Mouse (Mus musculus): ENCODE measurements around the gene Lmod1. TPM values are rescaled to one million over a fixed set of nuclear protein-coding genes. Genes with fewer than 3 reads are reported as not detected.
"Not testable (repeated sequence)": the region's sequence is repeated elsewhere in the genome, so short reads cannot be mapped to it uniquely, and the experiment has no call there.

The Lmod1 gene
- polyA plus RNA-seq, 1 experiment from 2014 or later = 0.39 TPM

- WGBS = 78% methylated on average over 8 of the region's 8 CpGs
- H3K36me3 ChIP-seq = peaks cover 17% of the 10 kb centered on the region
- no peak for DNase-seq (ENCODE audit: low spot score)
Observed at GRCm38 (mm10) chr1:135367595-135367994, 43.0 kb downstream of the Lmod1 start.

GRCm38 (mm10) chr1:135368245-135368644 lies 43.6 kb downstream of the Lmod1 start:
- Histone ChIP-seq H3K27ac (peak overlapping the region; percentile 78), H3K4me3 (peak overlapping the region; percentile 56)

More at GRCm38 (mm10) chr1:135367595-135367994, 43.0 kb downstream of the Lmod1 start:
- Histone ChIP-seq H3K4me1 (peaks cover 27% of the 10 kb centered on the region), H3K4me3 (no peak overlapping the region), H3K27me3 (ENCODE audit: low read depth, poor library complexity, severe bottlenecking) (peaks cover 6% of the 10 kb centered on the region), H3K9me3 (replicated peaks) (no peaks in the 10 kb centered on the region), H3K27ac (no peak overlapping the region)

GRCm38 (mm10) chr1:135368982-135369381 lies 44.4 kb downstream of the Lmod1 start:
- Histone ChIP-seq H3K4me3 (peak overlapping the region; percentile 56), H3K27me3 (ENCODE audit: low read depth, poor library complexity, severe bottlenecking) (peaks cover 6% of the 10 kb centered on the region), H3K9me3 (replicated peaks) (no peaks in the 10 kb centered on the region), H3K36me3 (peaks cover 21% of the 10 kb centered on the region), H3K4me1 (peaks cover 39% of the 10 kb centered on the region), H3K27ac (peak overlapping the region; percentile 26; the same call in 1 of the 2 replicates)
- WGBS = 6% methylated on average over 14 of the region's 14 CpGs
- DNase-seq (ENCODE audit: low spot score) = peak; percentile 54

More at GRCm38 (mm10) chr1:135368245-135368644, 43.6 kb downstream of the Lmod1 start:
- Histone ChIP-seq H3K36me3 (peaks cover 21% of the 10 kb centered on the region), H3K9me3 (replicated peaks) (no peaks in the 10 kb centered on the region), H3K27me3 (ENCODE audit: low read depth, poor library complexity, severe bottlenecking) (peaks cover 6% of the 10 kb centered on the region), H3K4me1 (peaks cover 34% of the 10 kb centered on the region)
- 1% methylated on average over 20 of the region's 20 CpGs for WGBS
- DNase-seq (ENCODE audit: low spot score) = peak; percentile 88

- peaks cover 43% of the 10 kb centered on the region for H3K4me1 ChIP-seq
- H3K9me3 ChIP-seq (replicated peaks) = no peaks in the 10 kb centered on the region
- peaks cover 21% of the 10 kb centered on the region for H3K36me3 ChIP-seq
- DNase-seq (ENCODE audit: low spot score) = no peak
- peaks cover 6% of the 10 kb centered on the region for H3K27me3 ChIP-seq (ENCODE audit: low read depth, poor library complexity, severe bottlenecking)
- no peak overlapping the region for H3K4me3 ChIP-seq
- WGBS = 80% methylated on average over 5 of the region's 5 CpGs
- no peak overlapping the region for H3K27ac ChIP-seq
Observed at GRCm38 (mm10) chr1:135369415-135369814, 44.8 kb downstream of the Lmod1 start.

GRCm38 (mm10) chr1:135373171-135373677 lies 48.6 kb downstream of the Lmod1 start:
- Histone ChIP-seq H3K9me3 (replicated peaks) (no peaks in the 10 kb centered on the region), H3K27me3 (ENCODE audit: low read depth, poor library complexity, severe bottlenecking) (peaks cover 6% of the 10 kb centered on the region), H3K4me1 (peaks cover 52% of the 10 kb centered on the region), H3K4me3 (peak overlapping the region; percentile 24), H3K27ac (no peak overlapping the region; the same call in 1 of the 2 replicates), H3K36me3 (peaks cover 21% of the 10 kb centered on the region)
- DNase-seq (ENCODE audit: low spot score) = no peak
- 72% methylated on average over 4 of the region's 4 CpGs for WGBS

GRCm38 (mm10) chr1:135374175-135374867 lies 49.7 kb downstream of the Lmod1 start:
- peak; percentile 73 for DNase-seq (ENCODE audit: low spot score)
- WGBS = 2% methylated on average over 19 of the region's 19 CpGs
- peaks cover 5% of the 10 kb centered on the region for H3K27me3 ChIP-seq (ENCODE audit: low read depth, poor library complexity, severe bottlenecking)
- peaks cover 21% of the 10 kb centered on the region for H3K36me3 ChIP-seq
- H3K4me3 ChIP-seq = peak overlapping the region; percentile 74
- H3K4me1 ChIP-seq = peaks cover 49% of the 10 kb centered on the region
- H3K9me3 ChIP-seq (replicated peaks) = no peaks in the 10 kb centered on the region
- H3K27ac ChIP-seq = peak overlapping the region; percentile 97

- peak; percentile 89 for DNase-seq (ENCODE audit: low spot score)
- Histone ChIP-seq H3K36me3 (peaks cover 21% of the 10 kb centered on the region), H3K4me1 (peaks cover 49% of the 10 kb centered on the region)
Observed at GRCm38 (mm10) chr1:135374868-135375581, 50.4 kb downstream of the Lmod1 start, which contains the start of gene Shisa4. TSS of gene Shisa4 (minus strand) at chr1:135375237.

GRCm38 (mm10) chr1:135378576-135378975 lies 54.0 kb downstream of the Lmod1 start:
- DNase-seq (ENCODE audit: low spot score) = no peak
- H3K9me3 ChIP-seq (replicated peaks) = no peaks in the 10 kb centered on the region
- H3K27ac ChIP-seq = no peak overlapping the region
- H3K27me3 ChIP-seq (ENCODE audit: low read depth, poor library complexity, severe bottlenecking) = no peaks in the 10 kb centered on the region
- 64% methylated on average over 9 of the region's 9 CpGs for WGBS
- no peak overlapping the region for H3K4me3 ChIP-seq
- H3K4me1 ChIP-seq = peaks cover 29% of the 10 kb centered on the region
- peaks cover 22% of the 10 kb centered on the region for H3K36me3 ChIP-seq

More at GRCm38 (mm10) chr1:135374868-135375581, 50.4 kb downstream of the Lmod1 start, which contains the start of gene Shisa4:
- WGBS = 3% methylated on average over 38 of the region's 38 CpGs
- peak within 1 kb of the TSS; percentile 74 for H3K4me3 ChIP-seq
- H3K27me3 ChIP-seq (ENCODE audit: low read depth, poor library complexity, severe bottlenecking) = no peaks in the 10 kb centered on the region
- no peaks in the 10 kb centered on the region for H3K9me3 ChIP-seq (replicated peaks)
- peak within 1 kb of the TSS; percentile 97 for H3K27ac ChIP-seq

- Histone ChIP-seq H3K27ac (no peak overlapping the region), H3K27me3 (ENCODE audit: low read depth, poor library complexity, severe bottlenecking) (no peaks in the 10 kb centered on the region), H3K9me3 (replicated peaks) (no peaks in the 10 kb centered on the region), H3K4me3 (no peak overlapping the region), H3K4me1 (peaks cover 26% of the 10 kb centered on the region), H3K36me3 (peaks cover 26% of the 10 kb centered on the region)
- 53% methylated on average over 2 of the region's 2 CpGs for WGBS
- DNase-seq (ENCODE audit: low spot score) = no peak
Observed at GRCm38 (mm10) chr1:135379048-135379447, 54.4 kb downstream of the Lmod1 start.

GRCm38 (mm10) chr1:135380071-135380991 lies 55.7 kb downstream of the Lmod1 start:
- H3K36me3 ChIP-seq = peaks cover 39% of the 10 kb centered on the region
- no peak for DNase-seq (ENCODE audit: low spot score)
- H3K4me3 ChIP-seq = no peak overlapping the region
- no peaks in the 10 kb centered on the region for H3K9me3 ChIP-seq (replicated peaks)
- H3K27ac ChIP-seq = no peak overlapping the region
- peaks cover 13% of the 10 kb centered on the region for H3K4me1 ChIP-seq
- H3K27me3 ChIP-seq (ENCODE audit: low read depth, poor library complexity, severe bottlenecking) = no peaks in the 10 kb centered on the region
- 80% methylated on average over 15 of the region's 15 CpGs for WGBS

- peaks cover 51% of the 10 kb centered on the region for H3K36me3 ChIP-seq
- not testable (repeated sequence) for H3K27me3 ChIP-seq (ENCODE audit: low read depth, poor library complexity, severe bottlenecking); H3K9me3 ChIP-seq (replicated peaks); H3K4me3 ChIP-seq; DNase-seq (ENCODE audit: low spot score); H3K27ac ChIP-seq
- WGBS = 58% methylated on average over 6 of the region's 6 CpGs
- H3K4me1 ChIP-seq = peaks cover 11% of the 10 kb centered on the region; the same call in 1 of the 2 replicates
Observed at GRCm38 (mm10) chr1:135381560-135381959, 57.0 kb downstream of the Lmod1 start.

- Histone ChIP-seq H3K27me3 (ENCODE audit: low read depth, poor library complexity, severe bottlenecking) (no peaks in the 10 kb centered on the region), H3K27ac (no peak overlapping the region), H3K9me3 (replicated peaks) (no peaks in the 10 kb centered on the region), H3K36me3 (peaks cover 78% of the 10 kb centered on the region), H3K4me1 (0 out of 2 replicates have a peak, but pooled peaks cover 3% of the 10 kb centered on the region), H3K4me3 (no peak overlapping the region)
- no peak for DNase-seq (ENCODE audit: low spot score)
- over 99% methylated on average over 5 of the region's 5 CpGs for WGBS
Observed at GRCm38 (mm10) chr1:135384171-135384570, 59.6 kb downstream of the Lmod1 start.
